Mouse (Mus musculus) adrenal gland, adult 18-20 months (tissue): ENCODE results near the gene Cyb5r1. TPM values are rescaled to one million over a fixed set of nuclear protein-coding genes. Genes with fewer than 3 reads are reported as not detected.
"Not testable (repeated sequence)": the region's sequence is repeated elsewhere in the genome, so short reads cannot be mapped to it uniquely, and the experiment has no call there.

Experiments used
- DNase-seq, 2 experiments: peaks; one replicate each; pipeline ENCODE4 v3.0.0; 2021 to 2022; ENCODE audit warnings: low spot score in 2 of 2
- total RNA-seq, 2 experiments: library from RNA; stranded (reverse); gene quantifications; 1 replicate in 1 of 2; 2 replicates in 1 of 2; pipeline ENCODE4 v1.2.3; 2021

The Cyb5r1 gene
- total RNA-seq, 2 experiments from 2014 or later = 33.0 to 57.8 TPM

DNA sequence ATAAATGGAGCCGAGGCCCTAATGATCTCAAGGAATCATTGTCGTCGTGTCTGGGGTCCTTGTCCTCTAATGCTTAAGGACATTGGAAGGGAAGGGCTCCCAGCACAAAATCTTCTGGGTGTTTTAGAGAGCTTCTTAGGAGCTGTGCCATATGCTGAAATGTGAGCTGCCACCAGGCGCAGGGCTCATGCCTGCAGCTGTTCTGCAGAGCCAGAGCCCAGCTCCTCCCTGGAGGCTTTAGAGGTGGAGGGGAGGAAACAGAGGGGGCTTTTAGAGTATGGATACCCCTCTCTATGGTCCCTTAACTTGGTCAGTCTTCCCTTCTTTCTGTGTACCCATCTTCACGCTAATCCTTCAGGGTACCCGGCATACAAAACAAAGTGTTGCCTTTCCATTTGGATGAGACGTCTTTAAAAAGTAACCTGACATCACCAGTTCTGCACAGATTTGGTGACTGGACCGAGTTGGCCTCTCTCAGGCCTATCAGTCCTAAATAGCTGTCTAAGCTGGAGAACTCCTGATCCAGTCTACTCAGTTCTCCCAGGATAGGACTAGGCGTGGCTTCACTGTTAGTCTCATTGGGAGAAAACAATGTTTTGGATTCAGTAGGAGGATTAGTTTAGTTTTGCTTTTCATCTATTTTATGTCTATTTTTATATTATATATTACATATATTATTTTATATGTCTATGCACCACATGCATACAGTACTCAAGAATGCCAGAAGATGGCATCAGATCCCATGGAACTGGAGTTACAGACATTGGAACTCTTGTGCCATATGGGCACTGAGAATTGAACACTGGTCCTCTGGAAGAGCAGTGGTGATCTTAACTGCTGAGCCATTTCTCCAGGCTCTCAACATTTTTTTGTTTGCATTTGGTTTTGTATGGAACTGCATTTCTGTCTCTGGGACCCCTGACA, 6.6 kb downstream of the Cyb5r1 start:
- DNase-seq = no peak

DNA sequence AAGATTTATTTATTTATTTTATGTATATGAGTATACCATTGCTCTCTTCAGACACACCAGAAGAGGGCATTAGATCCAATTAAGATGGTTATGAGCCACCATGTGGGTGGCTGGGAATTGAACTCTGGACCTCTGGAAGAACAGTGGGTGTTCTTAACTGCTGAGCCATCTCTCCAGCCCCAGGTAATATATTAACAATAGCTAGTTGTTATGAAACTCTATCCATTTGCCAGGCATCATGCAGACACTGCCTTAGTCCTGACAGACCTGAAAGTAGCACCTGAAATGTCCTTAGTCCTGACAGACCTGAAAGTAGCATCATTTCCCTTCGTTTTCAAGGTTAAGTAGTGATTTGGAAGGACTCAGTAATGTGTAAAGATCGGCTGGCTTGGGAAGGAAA, 8.7 kb downstream of the Cyb5r1 start:
- DNase-seq = no peak

DNA sequence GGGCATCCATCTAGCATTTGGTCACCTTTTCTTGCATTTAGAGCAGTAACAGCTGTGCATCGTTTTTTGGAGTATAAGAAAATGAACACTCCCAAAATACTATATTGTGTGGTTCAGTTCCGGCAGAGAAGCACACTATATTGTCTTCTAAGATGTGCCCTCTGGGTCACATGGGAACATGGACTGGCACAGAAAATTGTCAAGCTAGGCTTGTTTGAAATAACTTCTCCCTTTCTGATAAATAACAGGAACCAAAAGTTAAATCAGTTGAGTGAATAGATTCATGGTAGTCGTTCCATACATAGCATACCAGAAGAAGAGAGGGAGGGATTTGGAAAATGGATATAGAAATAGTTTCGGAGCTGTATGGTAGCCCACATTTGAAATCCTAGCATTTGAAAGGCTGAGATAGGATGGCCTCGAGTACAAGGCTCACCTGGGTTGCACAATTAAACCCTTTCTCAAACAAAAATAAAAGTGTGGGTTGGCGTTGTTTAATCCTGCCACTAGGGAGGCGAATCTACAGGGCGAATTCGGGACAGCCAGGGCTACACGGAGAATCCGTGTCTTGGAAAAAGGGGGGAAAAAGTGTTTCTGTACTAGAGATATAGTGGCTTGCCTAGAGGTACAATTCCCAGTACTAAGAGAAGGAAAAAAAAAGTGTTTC, 9.3 kb downstream of the Cyb5r1 start:
- DNase-seq = no peak

- DNase-seq = peak; percentile 92 to 94
These were observed 9.9 kb downstream of the Cyb5r1 start, which contains the start of gene Adipor1 for GRCm38 (mm10) chr1:134415168-134415831. Gene Adipor1, plus strand, starts transcription at chr1:134415378.

DNA sequence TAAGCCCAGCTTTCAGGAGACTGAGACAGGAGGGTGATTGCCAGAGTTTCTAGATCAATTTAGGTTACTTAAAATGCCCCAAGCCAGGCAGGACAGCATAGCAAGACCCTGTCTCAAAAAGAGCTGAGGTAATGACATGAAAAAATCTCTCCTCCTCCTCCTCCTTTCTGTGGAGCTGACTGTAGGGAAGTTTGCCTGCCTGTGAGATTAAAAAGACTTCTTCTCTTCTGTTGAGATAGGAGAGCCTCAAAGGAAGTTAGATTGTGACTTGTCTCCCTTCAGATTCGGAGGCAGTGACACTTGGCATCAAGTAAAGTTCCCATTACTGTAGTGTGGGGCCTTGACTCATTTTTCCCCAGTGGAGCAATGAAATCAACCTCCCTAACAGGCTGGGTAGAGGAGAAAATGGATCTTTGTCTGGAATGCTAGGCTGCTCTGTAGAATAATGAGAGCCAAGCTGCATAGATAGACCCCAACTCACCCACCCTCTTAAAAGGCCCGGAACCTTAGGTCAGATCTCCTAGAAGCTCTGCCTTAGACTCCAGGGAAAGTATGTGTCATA, 13.1 kb downstream of the Cyb5r1 start:
- DNase-seq = no peak

- DNase-seq = no peak
These were observed 13.8 kb downstream of the Cyb5r1 start for GRCm38 (mm10) chr1:134419176-134419575.

GRCm38 (mm10) chr1:134419751-134420458, 14.5 kb downstream of the Cyb5r1 start:
- DNase-seq = peak; percentile 56 to 70

- DNase-seq = no peak
These were observed 18.6 kb downstream of the Cyb5r1 start for GRCm38 (mm10) chr1:134423911-134424310.

GRCm38 (mm10) chr1:134426289-134426688, 20.9 kb downstream of the Cyb5r1 start:
- no peak for DNase-seq

DNA sequence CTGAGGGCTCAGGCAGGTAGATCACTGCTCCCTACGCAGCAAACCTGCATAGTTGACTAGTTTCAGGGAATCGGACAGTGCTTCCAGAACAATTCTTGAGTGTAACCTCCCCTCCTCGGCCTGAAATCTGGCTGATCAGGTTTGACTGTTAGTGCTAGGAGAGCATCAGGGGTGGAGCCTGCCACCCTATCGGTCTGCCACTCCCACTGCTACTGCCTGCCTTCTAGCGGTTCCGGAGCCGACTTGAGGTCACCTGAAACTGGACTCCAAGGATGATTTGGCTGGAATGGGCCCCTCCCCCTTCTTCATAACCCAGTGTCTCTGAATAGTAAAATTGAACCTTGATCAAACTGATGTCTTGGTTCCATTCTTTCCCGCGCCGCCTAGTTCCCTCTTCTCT, 27.6 kb downstream of the Cyb5r1 start:
- no peak for DNase-seq

GRCm38 (mm10) chr1:134433473-134433872, 28.1 kb downstream of the Cyb5r1 start:
- no peak for DNase-seq

DNA sequence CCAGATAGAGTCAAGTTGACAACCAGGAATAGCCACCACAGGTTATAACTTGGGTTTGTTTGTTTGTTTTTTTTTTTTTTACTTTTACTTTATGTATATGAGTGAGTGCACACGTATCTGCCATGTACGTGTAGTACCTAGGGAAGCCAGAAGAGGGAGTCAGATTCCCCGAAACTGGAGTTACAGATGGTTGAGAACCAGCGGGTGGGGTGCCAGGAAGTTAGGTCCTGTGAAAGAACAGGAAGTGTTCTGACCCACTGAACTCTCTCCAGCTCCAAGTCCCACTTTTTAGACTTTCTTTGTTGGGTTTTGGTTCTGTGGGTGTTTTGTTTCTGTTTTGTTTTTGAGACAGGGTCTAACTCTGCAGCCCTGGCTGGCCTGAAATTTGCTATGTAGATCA, 30.1 kb downstream of the Cyb5r1 start:
- no peak for DNase-seq

DNA sequence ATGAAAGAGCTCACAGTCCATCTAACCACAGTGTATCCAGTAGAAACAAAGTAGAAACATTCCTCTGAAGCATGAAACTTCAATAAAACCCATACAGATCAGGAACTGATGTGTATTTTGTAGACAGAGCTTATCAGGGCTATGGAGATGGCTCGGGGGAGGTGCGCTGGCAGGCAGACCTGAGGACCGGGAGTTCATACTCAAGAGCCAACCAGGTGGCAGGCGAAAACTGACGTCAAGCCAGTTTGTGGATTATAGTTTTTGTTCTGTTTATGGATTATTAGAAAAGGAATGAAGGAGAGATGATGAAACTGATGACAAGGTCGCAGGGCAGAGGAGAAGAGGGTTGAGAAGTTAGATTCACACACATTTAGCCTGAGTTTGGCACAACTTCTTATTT, 35.1 kb downstream of the Cyb5r1 start:
- no peak for DNase-seq

DNA sequence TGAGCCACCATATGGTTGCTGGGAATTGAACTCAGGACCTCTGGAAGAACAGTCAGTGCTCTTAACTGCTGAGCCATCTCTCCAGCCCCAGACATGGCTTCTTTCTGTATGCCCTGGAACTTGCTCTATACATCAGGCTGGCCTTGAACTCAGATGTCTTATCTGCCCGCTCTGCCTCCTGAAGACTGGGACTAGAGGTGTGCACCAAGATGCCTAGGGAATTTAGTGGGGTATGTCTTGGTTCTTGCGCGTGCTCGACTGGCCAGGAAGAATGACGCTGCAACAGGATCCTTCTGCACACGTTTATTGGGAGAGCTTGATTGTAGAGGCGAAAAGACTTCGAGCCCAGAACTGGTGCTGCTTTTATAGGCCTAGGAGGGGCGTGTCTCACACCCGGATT, 36.4 kb downstream of the Cyb5r1 start:
- not testable (repeated sequence) for DNase-seq

DNA sequence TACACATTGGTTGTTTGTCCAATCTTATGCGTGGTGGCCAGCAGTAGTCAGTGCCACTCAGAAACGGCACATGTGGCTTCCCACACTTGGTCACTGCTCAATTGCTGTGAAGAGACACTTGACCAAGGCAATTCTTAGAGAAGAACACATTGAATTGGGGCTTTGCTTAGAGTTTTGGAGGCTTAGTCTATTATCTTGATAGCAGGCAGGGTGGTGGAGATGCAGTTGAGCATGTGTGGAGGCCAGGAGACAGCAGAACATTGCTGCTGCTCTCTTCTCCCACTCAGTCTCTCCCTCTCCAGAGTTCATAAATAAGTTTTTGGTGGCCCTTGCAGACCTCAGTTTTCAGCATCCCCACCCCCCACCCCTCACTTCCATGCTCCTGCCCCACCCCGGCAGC, 37.0 kb downstream of the Cyb5r1 start:
- no peak for DNase-seq

GRCm38 (mm10) chr1:134443288-134443687, 37.9 kb downstream of the Cyb5r1 start:
- not testable (repeated sequence) for DNase-seq

DNA sequence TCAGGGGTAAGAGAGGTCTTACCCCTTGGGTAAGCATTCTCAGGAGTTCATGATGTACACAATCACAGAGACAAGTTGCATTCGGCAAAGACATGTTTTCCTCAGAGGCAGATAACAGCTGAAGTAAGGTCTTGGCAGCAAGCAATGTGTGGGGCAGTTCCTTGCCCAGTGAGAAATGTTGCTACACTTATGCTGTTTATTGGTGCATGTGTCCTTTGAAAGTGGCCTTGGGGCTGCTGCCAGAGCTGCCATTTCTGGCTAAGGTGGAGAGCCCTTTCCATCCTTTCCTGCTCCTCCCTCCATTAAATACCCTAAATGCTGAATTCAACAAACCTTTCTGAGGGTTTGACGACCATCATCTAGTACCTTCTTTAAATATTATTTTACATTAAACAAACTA, 40.1 kb downstream of the Cyb5r1 start:
- DNase-seq = no peak

GRCm38 (mm10) chr1:134448537-134448936, 43.2 kb downstream of the Cyb5r1 start:
- not testable (repeated sequence) for DNase-seq

DNA sequence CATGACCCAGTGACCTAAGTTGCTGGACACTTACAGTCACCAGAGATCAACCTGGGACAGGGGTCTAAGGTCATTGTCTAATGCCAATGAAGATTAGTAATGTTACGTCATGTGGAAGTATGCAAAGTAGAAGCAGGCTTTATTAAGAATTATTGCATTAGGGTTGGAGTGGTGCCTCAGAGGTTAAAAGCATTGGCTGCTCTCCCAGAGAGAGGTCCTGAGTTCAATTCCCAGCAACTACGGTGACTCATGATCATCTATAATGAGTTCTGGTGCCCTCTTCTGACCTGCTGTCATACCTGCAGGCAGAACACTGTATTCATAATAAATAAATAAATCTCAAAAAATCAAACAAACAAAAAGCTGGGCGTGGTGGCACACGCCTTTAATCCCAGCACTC, 44.8 kb downstream of the Cyb5r1 start:
- DNase-seq = no peak

DNA sequence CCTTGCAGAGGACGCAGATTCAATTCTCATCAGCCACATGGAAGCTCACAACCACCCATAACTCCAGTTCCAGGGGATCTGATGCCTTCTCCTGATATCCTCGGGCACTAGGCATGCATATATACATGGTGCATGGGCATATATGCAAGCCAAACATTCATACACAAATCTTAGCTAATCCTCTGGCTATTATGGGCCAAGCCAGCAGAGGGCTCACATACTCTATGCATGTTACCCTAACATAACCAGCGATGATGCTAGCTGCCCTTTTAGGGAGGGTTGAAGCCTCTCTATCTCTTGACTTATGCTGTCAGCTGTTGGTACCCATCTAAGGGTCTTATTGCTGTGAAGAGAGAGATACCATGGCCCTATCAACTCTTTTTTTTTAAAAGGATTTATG, 45.6 kb downstream of the Cyb5r1 start:
- peak; percentile 37 to 46 for DNase-seq
